Mouse (Mus musculus): ENCODE results near the gene Vash2. TPM values are rescaled to one million over a fixed set of nuclear protein-coding genes. Genes with fewer than 3 reads are reported as not detected.

Vash2 gene
- polyA plus RNA-seq, 1 experiment = 0.56 TPM

- DNase-seq (ENCODE audit: low spot score) = no peak
Measured at GRCm38 (mm10) chr1:190976887-190977573, 2.1 kb downstream of the Vash2 start.

- no peak for DNase-seq (ENCODE audit: low spot score)
Measured at GRCm38 (mm10) chr1:190974833-190975232, 4.3 kb downstream of the Vash2 start.

- DNase-seq (ENCODE audit: low spot score) = no peak
Measured at GRCm38 (mm10) chr1:190974191-190974590, 4.9 kb downstream of the Vash2 start.

- no peak for DNase-seq (ENCODE audit: low spot score)
Measured at GRCm38 (mm10) chr1:190972612-190973192, 6.4 kb downstream of the Vash2 start.

GRCm38 (mm10) chr1:190971708-190972610 lies 7.1 kb downstream of the Vash2 start:
- DNase-seq (ENCODE audit: low spot score) = no peak

- DNase-seq (ENCODE audit: low spot score) = no peak
Measured at GRCm38 (mm10) chr1:190968010-190968409, 11.1 kb downstream of the Vash2 start.

GRCm38 (mm10) chr1:190964992-190965780 lies 13.9 kb downstream of the Vash2 start:
- no peak for DNase-seq (ENCODE audit: low spot score)

- DNase-seq (ENCODE audit: low spot score) = no peak
Measured at GRCm38 (mm10) chr1:190962760-190963159, 16.3 kb downstream of the Vash2 start.

- DNase-seq (ENCODE audit: low spot score) = no peak
Measured at GRCm38 (mm10) chr1:190958821-190959220, 20.3 kb downstream of the Vash2 start.

- DNase-seq (ENCODE audit: low spot score) = no peak
Measured at GRCm38 (mm10) chr1:190953009-190953408, 26.1 kb downstream of the Vash2 start.

- no peak for DNase-seq (ENCODE audit: low spot score)
Measured at GRCm38 (mm10) chr1:190951014-190951413, 28.1 kb downstream of the Vash2 start.

GRCm38 (mm10) chr1:190948846-190949245 lies 30.2 kb downstream of the Vash2 start:
- DNase-seq (ENCODE audit: low spot score) = no peak

- DNase-seq (ENCODE audit: low spot score) = no peak
Measured at GRCm38 (mm10) chr1:190948439-190948838, 30.7 kb downstream of the Vash2 start.

GRCm38 (mm10) chr1:190947986-190948385 lies 31.1 kb downstream of the Vash2 start:
- no peak for DNase-seq (ENCODE audit: low spot score)

GRCm38 (mm10) chr1:190944109-190944760 lies 34.9 kb downstream of the Vash2 start:
- DNase-seq (ENCODE audit: low spot score) = peak; percentile 42

- no peak for DNase-seq (ENCODE audit: low spot score)
Measured at GRCm38 (mm10) chr1:190939803-190940202, 39.3 kb downstream of the Vash2 start.

- DNase-seq (ENCODE audit: low spot score) = no peak
Measured at GRCm38 (mm10) chr1:190930181-190930580, 48.9 kb downstream of the Vash2 start.

GRCm38 (mm10) chr1:190929010-190929695 lies 49.9 kb downstream of the Vash2 start:
- DNase-seq (ENCODE audit: low spot score) = no peak

- peak; percentile 98 for DNase-seq (ENCODE audit: low spot score)
Measured at GRCm38 (mm10) chr1:190928370-190929009, 50.6 kb downstream of the Vash2 start.

- DNase-seq (ENCODE audit: low spot score) = no peak
Measured at GRCm38 (mm10) chr1:190927751-190928369, 51.2 kb downstream of the Vash2 start.

Measured in urinary bladder, adult 2 months (tissue).